Mouse (Mus musculus): ENCODE data around the gene Nck2. TPM values are rescaled to one million over a fixed set of nuclear protein-coding genes. Genes with fewer than 3 reads are reported as not detected.

Gene Nck2
- polyA plus RNA-seq, 1 experiment from 2014 or later = 35.0 TPM

DNA sequence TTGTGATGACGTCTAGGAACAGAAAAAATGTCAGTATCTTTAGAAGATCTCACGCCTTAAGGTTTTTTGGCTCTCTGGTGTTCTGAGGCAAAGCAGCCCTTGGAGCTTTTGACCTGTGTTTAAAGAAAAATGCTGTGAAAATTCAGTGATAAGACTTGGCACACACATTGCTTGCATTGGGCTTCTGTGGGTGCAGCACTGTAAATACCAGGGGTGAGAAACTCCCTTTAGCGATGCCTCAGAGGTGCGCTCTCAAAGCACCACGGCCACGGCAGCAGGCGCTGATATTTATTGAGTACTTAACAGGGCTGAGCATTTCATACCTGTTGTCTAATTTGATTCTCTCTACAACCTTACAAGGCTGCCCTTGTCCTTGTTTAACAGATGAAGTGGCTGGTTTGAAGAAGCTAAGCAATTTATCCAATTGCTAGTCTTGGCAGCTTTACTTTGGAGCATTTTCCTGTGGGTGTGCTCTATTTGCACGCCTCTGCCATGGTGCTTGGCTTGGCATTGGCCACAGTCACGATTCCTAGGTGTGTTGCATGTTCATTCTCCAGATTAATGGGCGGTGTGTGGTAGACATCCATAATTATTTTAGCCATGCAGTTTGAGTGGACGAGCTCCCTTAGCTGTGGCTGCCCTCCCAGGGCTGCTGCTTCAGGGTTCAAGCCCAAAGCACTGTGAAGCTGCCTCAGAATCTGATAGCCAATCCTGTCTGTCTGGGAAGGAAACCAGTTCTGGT is 19.7 kb downstream of the Nck2 start:
- no peak overlapping the region for H3K4me3 ChIP-seq
- H3K9me3 ChIP-seq (replicated peaks) = no peaks in the 10 kb centered on the region
- WGBS = 94% methylated on average over 11 of the region's 11 CpGs
- H3K36me3 ChIP-seq = peaks cover 9% of the 10 kb centered on the region; the same call in 1 of the 2 replicates
- no peaks in the 10 kb centered on the region for H3K27me3 ChIP-seq (ENCODE audit: low read depth, poor library complexity, severe bottlenecking)
- no peak for DNase-seq (ENCODE audit: low spot score)
- H3K4me1 ChIP-seq = no peaks in the 10 kb centered on the region
- H3K27ac ChIP-seq (replicated peaks) = no peak overlapping the region

DNA sequence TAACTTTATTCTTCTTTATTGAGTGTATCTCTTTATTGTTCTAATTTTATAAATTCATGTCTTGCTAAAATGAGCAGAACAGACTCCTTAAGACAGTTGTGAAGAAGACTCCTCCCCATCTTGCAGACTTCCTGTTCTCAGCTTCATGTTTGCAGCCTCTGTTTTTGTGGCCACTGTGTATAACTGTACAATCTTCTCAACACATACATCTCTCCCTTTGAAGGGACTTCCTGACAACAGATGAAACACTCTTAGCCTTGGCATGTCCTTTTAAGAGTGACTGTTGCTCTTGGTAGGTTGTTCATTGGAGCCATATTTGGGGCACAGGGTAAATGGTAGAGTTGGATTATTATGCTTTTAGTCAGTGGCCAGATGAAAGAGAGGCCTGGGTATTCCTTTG is 20.6 kb downstream of the Nck2 start:
- Histone ChIP-seq H3K27ac (replicated peaks) (no peak overlapping the region), H3K36me3 (peaks cover 9% of the 10 kb centered on the region; the same call in 1 of the 2 replicates), H3K9me3 (replicated peaks) (no peaks in the 10 kb centered on the region), H3K4me1 (no peaks in the 10 kb centered on the region), H3K27me3 (ENCODE audit: low read depth, poor library complexity, severe bottlenecking) (no peaks in the 10 kb centered on the region), H3K4me3 (no peak overlapping the region)
- no peak for DNase-seq (ENCODE audit: low spot score)

DNA sequence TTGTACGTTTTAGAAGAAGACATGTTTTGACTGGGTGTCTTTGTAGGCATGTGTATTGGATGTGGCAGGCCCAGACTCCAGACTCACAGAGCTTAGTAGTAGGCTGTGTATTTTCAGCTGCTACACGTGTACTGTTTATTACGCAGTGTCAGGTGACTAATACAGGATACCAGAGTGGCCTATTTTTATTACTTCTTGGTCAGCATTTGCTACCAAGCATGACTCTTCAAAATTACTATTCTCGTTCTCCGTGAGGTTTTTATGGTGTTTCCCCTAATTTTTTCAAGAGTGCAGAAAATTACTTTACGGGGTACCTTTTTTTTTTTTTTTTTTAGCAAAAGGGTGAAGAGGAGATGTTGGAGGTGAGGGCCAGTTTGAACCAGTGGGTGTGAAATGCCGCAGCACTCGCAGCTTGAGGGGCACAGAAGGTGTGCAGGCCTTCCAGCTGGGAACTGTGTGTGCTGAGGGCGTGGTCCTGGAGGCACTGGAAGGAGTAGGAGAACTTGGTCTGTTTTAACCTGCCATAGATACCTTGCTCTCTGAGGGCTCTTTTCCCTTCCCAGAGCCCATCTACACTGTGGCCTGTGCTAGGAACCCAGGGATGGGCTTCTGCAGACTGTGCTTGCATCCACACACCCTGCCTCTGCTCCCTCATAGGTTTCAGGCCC is 21.7 kb downstream of the Nck2 start:
- WGBS = 87% methylated on average over 9 of the region's 9 CpGs
- H3K9me3 ChIP-seq (replicated peaks) = no peaks in the 10 kb centered on the region
- H3K36me3 ChIP-seq = peaks cover 6% of the 10 kb centered on the region; the same call in 1 of the 2 replicates
- no peak overlapping the region for H3K4me3 ChIP-seq
- DNase-seq (ENCODE audit: low spot score) = no peak
- no peaks in the 10 kb centered on the region for H3K27me3 ChIP-seq (ENCODE audit: low read depth, poor library complexity, severe bottlenecking)
- 0 out of 2 replicates have a peak, but pooled peaks cover under 1% of the 10 kb centered on the region for H3K4me1 ChIP-seq
- no peak overlapping the region for H3K27ac ChIP-seq (replicated peaks)

DNA sequence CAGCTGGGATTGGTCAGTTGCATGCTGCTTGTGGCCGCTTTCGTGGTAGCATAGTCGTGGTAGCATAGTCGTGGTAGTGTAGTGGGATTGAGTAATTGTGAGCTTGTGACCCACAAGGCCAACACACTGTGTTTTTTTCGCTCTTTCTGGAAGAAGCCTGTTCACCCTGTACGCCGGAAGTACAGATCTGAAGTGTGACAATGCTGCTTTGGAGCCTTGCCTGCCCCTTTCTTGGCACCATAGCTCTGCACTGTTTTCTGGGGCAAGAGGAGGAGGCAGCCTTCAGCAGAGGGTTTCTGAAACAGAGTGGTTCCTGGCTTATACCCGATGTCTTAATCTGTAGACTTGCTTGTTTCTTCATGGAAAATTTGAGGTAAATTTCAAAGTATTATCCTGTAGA is 23.3 kb downstream of the Nck2 start:
- peaks cover 2% of the 10 kb centered on the region; the same call in 1 of the 2 replicates for H3K4me1 ChIP-seq
- DNase-seq (ENCODE audit: low spot score) = no peak
- H3K36me3 ChIP-seq = no peaks in the 10 kb centered on the region
- 93% methylated on average over 8 of the region's 8 CpGs for WGBS
- no peaks in the 10 kb centered on the region for H3K9me3 ChIP-seq (replicated peaks)
- no peaks in the 10 kb centered on the region for H3K27me3 ChIP-seq (ENCODE audit: low read depth, poor library complexity, severe bottlenecking)
- no peak overlapping the region for H3K27ac ChIP-seq (replicated peaks)
- H3K4me3 ChIP-seq = no peak overlapping the region

DNA sequence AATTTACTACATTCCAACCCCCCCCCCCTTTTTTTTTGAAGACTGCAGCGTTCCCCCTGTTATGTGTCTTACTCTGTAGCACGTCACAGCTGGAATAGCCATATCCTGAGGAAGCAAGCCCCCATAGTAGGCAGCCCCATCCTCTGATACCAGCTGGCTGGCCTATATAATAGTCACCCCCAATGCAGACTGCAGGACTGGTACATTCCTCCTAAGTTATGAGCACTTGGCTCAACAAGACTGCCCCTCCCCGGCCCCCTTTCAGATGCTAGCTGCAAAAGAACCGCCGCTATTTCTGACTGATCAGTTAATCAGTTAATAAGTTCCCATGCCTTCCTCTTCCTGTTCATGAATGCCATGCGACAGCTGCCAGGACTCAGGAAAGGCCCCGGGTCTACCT is 23.8 kb downstream of the Nck2 start:
- H3K36me3 ChIP-seq = no peaks in the 10 kb centered on the region
- no peak overlapping the region for H3K27ac ChIP-seq (replicated peaks)
- WGBS = 89% methylated on average over 7 of the region's 7 CpGs

DNA sequence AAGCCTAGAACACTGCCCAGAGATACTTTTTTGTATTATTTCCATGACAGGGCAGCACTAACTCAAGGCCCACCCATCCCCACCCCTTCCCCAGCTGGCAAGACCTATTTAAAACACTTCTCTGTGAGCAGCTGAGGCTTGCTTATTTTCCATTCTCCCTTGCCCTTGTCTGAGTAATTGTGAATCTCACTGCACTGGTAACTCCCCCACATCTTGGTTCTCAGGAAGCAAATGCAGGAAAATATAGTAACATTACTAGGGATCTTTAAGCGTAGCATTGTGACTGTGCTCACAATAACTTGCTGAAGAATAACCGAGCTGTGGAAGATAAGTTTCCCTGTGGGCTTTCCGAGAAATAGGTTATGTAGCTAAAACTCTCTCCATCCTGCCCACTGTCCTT is 24.6 kb downstream of the Nck2 start:
- H3K36me3 ChIP-seq = no peaks in the 10 kb centered on the region
- H3K9me3 ChIP-seq (replicated peaks) = no peaks in the 10 kb centered on the region
- H3K4me1 ChIP-seq = peaks cover 6% of the 10 kb centered on the region; the same call in 1 of the 2 replicates
- WGBS = 89% methylated on average over 3 of the region's 3 CpGs
- H3K27me3 ChIP-seq (ENCODE audit: low read depth, poor library complexity, severe bottlenecking) = no peaks in the 10 kb centered on the region
- no peak overlapping the region for H3K4me3 ChIP-seq
- DNase-seq (ENCODE audit: low spot score) = no peak
- no peak overlapping the region for H3K27ac ChIP-seq (replicated peaks)

More for the DNA sequence above, 23.8 kb downstream of the Nck2 start:
- no peak for DNase-seq (ENCODE audit: low spot score)
- Histone ChIP-seq H3K4me3 (no peak overlapping the region), H3K4me1 (peaks cover 2% of the 10 kb centered on the region; the same call in 1 of the 2 replicates), H3K27me3 (ENCODE audit: low read depth, poor library complexity, severe bottlenecking) (no peaks in the 10 kb centered on the region), H3K9me3 (replicated peaks) (no peaks in the 10 kb centered on the region)

DNA sequence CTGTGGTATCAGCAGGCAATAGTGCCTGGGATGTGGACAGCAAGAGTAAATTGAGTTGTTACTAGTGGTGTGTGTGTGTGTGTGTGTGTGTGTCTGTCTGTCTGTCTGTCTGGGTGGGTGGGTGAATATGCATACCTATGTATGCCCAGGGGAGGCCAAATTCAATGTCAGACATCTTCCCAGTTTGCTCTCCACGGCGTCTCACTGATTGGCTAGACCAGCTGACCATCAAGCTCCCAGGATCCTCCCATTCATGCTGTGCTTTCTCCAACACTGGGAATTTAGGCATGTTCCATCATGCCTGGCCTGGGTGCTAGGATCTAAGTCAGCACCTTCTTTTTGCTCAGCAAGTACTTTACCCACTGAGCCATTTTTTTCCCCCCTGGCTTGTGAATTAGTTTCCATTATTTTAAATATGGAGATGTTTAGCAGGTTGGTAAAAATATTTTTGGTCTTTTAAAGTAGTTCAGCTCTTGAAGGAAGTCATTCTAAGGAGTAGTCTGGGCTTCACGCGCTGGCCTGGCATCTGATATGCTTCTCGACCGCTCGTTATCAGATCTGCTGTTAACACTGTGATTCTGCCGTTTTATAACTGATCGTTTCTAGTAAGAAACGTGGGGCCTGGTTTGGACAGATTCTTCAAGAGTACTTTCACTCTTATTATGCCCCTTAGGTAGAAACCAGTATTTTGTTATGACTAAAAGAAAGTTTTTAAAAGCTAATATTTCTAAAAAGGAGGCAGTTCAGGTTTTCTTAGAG is 26.2 kb downstream of the Nck2 start:
- no peaks in the 10 kb centered on the region for H3K9me3 ChIP-seq (replicated peaks)
- no peaks in the 10 kb centered on the region for H3K27me3 ChIP-seq (ENCODE audit: low read depth, poor library complexity, severe bottlenecking)
- no peaks in the 10 kb centered on the region for H3K36me3 ChIP-seq
- WGBS = 94% methylated on average over 10 of the region's 10 CpGs
- H3K4me3 ChIP-seq = no peak overlapping the region
- H3K4me1 ChIP-seq = peaks cover 16% of the 10 kb centered on the region
- H3K27ac ChIP-seq (replicated peaks) = no peak overlapping the region
- no peak for DNase-seq (ENCODE audit: low spot score)

DNA sequence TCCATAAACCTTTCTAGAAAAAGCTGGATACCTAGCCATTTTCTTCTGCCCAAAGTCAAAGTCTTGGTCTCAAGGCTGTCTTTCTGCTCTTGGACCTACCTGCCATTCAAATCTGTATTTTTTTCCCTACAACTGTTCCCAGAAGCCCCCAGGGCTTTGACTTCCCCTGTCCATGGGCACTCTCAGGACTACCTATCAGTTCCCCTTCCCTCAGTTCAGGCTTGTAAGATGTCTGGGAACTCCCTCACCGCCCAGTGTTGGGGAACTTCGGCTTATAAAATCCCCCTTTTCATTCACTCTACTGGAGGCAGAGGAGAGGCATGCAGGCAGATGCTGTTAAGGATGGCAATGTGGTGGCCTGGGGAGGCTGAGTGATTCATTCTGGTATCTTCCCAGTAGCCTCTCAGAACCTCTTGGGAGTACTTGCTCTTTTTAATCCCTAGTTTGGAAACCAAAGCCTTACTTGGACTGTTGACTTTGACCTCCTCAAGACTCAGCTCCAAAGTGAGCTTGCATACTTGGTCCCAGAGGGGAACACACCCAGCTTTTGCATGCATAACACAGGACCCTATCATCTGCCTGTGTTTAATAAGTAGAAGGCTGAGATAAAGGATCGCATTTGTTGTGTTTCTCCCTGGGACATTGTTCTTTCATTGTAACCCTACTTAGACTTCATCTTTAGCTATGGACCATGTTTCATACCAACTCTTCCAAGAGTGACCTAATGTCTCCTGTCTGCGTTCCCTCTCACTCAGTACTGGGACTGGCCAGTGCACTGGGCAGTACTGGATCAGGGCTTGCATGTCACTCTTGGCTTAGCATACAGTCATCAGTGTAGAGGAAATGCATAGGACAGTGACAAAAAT is 27.0 kb downstream of the Nck2 start:
- no peaks in the 10 kb centered on the region for H3K27me3 ChIP-seq (ENCODE audit: low read depth, poor library complexity, severe bottlenecking)
- H3K27ac ChIP-seq (replicated peaks) = no peak overlapping the region
- no peaks in the 10 kb centered on the region for H3K36me3 ChIP-seq
- H3K4me1 ChIP-seq = peaks cover 16% of the 10 kb centered on the region
- DNase-seq (ENCODE audit: low spot score) = no peak
- WGBS = 86% methylated on average over 4 of the region's 4 CpGs
- no peak overlapping the region for H3K4me3 ChIP-seq
- no peaks in the 10 kb centered on the region for H3K9me3 ChIP-seq (replicated peaks)

DNA sequence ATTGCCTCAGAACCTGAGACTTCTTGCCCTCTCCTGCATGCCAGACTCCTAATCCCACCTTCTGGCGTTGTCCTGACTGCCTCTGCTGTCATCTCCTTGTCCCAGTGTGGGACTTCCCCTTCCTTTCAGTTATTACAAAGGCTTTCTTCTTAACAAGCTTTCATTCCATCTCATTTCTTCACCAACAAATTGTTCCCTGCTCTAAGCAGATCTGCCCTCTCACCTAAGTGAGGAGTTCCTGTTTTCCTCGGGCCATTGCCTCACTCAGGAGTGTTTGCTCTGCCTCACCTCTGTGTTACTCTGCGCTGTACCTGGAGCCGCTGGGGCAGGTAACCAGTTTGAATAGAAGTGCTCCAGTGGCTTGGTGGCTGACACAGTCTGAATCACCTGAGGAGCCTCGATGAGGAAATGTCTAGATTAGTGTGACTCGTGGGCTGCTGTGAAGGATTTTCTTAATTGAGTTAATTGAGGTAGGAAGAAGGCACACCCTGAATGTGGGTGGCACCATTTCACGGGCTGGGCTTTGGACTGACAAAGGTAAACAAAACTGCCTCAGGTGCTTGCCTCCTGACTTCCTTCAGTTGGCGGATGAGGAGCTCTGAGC is 27.8 kb downstream of the Nck2 start:
- no peak for DNase-seq (ENCODE audit: low spot score)
- H3K4me1 ChIP-seq = peaks cover 16% of the 10 kb centered on the region
- no peak overlapping the region for H3K27ac ChIP-seq (replicated peaks)
- no peaks in the 10 kb centered on the region for H3K27me3 ChIP-seq (ENCODE audit: low read depth, poor library complexity, severe bottlenecking)
- H3K4me3 ChIP-seq = no peak overlapping the region
- 83% methylated on average over 8 of the region's 8 CpGs for WGBS
- no peaks in the 10 kb centered on the region for H3K36me3 ChIP-seq
- no peaks in the 10 kb centered on the region for H3K9me3 ChIP-seq (replicated peaks)

DNA sequence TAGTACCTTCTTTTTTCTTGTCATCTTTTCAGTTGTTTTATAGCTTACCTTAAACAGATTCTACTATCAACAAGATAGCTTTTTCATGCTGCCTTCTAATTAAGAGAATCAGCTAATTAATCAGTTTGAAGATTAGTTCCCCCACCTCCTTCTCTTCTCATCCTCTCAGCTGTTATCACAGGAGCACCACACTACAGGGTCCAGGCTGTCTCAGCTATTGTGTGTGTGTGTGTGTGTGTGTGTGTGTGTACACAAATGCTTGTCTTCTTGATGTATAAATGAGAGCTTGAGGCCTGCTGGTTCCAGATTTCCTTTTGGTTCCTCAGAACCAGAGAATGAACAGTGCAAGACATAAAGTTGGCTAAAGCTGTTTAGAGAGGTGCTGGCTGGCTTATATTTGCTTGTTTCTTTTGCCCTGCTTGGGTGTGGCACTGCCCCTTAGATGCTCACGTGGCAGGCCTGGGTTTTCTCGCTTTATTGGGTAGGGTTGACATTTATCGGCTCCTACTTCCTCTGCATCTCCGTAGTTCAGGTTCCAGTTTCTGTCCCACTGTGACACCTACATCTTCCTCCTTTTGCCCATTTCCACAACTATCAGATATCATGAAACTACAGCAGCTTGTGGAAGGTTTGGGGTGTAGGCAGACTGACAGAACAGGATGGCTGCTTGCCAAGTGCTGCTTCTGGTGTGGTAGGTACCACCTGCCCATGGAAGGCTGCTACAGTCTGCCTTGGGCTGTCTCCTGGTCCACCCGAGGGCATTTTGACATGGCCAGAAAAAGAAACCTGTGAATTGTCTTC is 29.6 kb downstream of the Nck2 start:
- H3K27ac ChIP-seq (replicated peaks) = 0 out of 2 replicates have a peak overlapping the region, but pooled peaks have one; percentile 17
- no peak for DNase-seq (ENCODE audit: low spot score)
- no peak overlapping the region for H3K4me3 ChIP-seq
- H3K27me3 ChIP-seq (ENCODE audit: low read depth, poor library complexity, severe bottlenecking) = no peaks in the 10 kb centered on the region
- peaks cover 16% of the 10 kb centered on the region for H3K4me1 ChIP-seq
- H3K36me3 ChIP-seq = no peaks in the 10 kb centered on the region
- WGBS = 89% methylated on average over 5 of the region's 5 CpGs
- H3K9me3 ChIP-seq (replicated peaks) = no peaks in the 10 kb centered on the region

All from midbrain, embryonic 10.5 days (tissue).